Mouse (Mus musculus): ENCODE data around the gene Rdh8.

Rdh8 gene
- long read RNA-seq, experiment 1: 0 reads
- long read RNA-seq, experiment 2: 0 reads

GRCm38 (mm10) chr9:20818236-20818635 lies at the start of gene Rdh8:
Gene Rdh8 (plus strand): TSS chr9:20818503.
- intact Hi-C loops (cut with DNase I): no loop called here

DNA sequence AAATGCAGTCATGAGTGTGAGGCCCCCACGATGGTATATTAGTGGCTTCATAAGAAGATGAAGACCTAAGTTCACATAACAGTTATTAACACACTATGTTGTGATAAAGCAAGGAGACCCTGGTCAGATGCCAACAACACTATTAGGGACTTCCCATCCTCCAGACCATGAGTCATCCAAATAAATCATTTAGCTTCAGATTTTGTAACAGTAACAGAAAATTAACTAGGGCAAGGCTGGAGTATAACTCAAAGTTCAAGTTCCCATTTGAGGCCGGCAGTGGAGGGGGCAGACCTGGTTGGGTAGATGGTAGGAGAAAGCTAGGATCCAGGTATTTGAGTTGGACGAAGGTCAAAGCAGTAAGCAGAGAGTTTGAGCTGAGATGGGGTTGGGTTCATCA lies 37.0 kb upstream of the Rdh8 start:
- intact Hi-C loops (cut with DNase I): no loop called here

GRCm38 (mm10) chr9:20785055-20785454 lies 33.2 kb upstream of the Rdh8 start:
- intact Hi-C loops (cut with DNase I): no loop called here

- intact Hi-C loops (cut with DNase I): no loop called here
Observed at GRCm38 (mm10) chr9:20787992-20788391, 30.3 kb upstream of the Rdh8 start.

DNA sequence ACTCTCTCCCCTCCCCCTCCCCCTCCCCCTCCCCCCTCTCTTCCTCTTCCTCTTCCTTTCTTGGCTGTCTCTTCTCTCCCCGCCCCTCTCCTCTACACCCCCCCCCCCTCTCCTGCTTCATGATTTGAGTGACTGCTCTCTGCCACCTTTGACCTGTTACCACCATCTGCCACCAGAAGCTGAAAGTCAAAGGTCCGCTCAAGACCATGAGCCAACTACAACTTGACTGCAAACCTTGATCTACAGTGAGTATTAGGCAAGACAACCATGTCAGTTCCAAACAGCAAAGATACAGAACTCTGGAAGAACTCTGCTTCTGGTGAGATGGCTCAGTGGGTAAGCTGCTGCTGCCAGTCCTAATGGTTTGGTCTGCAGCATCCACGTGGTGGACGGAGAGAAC lies 28.7 kb upstream of the Rdh8 start:
- intact Hi-C loops (cut with DNase I): no loop called here

GRCm38 (mm10) chr9:20790345-20790744 lies 28.0 kb upstream of the Rdh8 start:
- intact Hi-C loops (cut with DNase I): no loop called here

DNA sequence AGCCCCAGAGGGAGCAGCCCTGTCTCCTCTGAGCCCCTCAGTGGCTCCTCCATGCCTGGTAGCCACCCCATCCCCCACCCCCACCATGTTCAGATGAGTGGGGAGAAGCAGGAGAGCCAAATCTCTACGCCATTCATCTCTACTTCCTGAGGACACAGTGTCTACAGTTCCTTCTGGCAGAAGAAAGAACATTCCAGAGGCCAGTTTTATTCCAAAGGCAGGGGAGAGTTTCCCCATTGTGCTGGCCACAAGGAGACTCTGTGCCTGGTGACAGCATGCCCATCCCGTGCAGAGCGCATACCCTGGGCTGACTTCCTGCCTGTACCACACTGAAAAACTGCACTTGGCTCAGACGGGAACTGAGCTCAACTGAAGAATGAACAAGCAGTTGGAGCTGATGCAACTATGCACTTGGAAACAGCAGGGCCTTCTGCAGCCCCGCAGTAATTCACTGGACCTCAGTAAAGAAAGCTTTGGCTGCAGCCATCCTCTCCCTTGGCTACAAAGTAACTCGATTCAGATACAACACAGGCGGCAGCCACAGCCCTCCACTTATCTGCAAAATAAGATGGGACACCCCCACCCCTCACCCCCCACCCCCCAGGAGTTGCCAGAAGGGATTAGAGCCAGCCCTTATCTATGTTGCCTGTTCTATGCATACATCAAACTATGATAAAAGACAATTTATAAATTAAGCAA lies 24.0 kb upstream of the Rdh8 start:
- intact Hi-C loops (cut with DNase I): no loop called here

- intact Hi-C loops (cut with DNase I): loop anchor here (5.0 kb wide), 1 partner anchor 62 kb away; no protein-coding TSS in a partner anchor
Observed at GRCm38 (mm10) chr9:20804266-20805158, 13.8 kb upstream of the Rdh8 start.

DNA sequence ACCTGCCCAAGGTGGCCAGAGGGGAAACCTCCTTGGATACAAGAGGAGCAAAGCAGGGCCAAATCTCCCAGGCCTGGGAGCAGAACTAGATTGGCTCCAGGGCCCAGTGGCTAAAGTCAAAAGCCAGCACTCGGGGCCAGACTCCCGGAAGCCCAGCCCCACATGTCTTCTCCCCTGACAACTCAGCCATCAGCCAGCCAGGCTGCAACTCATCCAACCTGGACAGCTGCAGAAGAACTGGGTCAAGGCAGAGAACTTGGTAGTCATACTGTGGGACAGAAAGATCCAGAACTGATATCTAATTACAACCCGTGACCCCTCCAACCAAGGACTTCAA lies 13.2 kb upstream of the Rdh8 start:
- intact Hi-C loops (cut with DNase I): no loop called here

- intact Hi-C loops (cut with DNase I): no loop called here
Observed at GRCm38 (mm10) chr9:20805706-20806105, 12.6 kb upstream of the Rdh8 start.

DNA sequence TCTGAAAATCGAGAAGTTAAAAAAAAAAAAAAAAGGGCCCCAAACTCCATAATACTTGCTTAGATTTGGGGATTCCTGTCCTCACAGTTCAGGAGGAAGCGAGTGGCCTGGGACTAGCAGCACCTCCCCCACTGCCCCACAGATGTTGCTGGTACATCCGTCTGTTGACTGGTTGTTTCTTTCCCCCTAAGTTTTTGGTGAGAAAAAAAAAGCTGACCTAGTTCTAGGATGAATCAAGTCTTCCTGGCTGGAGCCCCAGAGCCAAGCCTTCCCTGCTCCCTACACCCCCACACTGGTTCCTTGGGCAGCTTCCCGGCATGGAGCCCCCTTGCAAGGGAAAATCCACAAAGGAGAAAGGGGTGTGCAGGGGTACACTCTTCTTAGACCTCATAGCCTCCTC lies 8.0 kb upstream of the Rdh8 start:
- intact Hi-C loops (cut with DNase I): no loop called here

- intact Hi-C loops (cut with DNase I): no loop called here
Observed at GRCm38 (mm10) chr9:20810773-20811172, 7.5 kb upstream of the Rdh8 start.

DNA sequence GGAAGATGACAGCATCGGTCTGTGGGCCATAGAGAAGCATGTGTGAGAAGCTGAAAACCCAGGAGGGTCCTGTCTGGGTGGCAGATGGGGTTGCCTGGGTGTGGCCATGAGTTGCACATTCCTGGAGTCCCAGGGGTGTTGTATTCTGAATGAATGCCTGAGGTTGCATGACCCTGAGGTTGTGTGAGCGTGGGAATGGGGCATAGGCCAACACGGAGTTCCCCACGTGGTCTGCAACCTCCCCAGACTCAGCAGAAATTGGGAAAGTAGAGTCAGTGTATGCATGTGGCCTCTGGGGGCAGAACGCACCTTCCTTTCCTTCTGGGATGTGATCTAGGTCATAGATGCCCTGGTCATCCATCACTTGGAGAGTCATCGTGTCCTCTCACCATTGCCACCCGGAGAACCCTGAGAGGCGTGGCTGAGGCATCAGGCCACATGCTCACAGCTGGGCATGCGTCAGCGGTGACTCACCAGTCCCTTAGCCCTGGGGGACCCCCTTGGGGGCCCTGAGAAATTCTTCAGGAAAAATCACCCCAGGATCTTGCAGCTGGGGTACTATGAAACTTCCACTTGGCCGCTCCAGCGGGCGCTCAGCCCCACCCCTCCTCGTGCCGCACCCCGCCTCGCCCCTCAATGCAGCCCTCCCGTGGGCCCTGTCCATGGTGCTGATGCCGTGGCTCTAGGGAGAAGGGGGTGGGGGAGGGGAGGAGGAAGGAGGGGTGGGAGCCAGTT lies 5.6 kb upstream of the Rdh8 start:
- intact Hi-C loops (cut with DNase I): no loop called here

DNA sequence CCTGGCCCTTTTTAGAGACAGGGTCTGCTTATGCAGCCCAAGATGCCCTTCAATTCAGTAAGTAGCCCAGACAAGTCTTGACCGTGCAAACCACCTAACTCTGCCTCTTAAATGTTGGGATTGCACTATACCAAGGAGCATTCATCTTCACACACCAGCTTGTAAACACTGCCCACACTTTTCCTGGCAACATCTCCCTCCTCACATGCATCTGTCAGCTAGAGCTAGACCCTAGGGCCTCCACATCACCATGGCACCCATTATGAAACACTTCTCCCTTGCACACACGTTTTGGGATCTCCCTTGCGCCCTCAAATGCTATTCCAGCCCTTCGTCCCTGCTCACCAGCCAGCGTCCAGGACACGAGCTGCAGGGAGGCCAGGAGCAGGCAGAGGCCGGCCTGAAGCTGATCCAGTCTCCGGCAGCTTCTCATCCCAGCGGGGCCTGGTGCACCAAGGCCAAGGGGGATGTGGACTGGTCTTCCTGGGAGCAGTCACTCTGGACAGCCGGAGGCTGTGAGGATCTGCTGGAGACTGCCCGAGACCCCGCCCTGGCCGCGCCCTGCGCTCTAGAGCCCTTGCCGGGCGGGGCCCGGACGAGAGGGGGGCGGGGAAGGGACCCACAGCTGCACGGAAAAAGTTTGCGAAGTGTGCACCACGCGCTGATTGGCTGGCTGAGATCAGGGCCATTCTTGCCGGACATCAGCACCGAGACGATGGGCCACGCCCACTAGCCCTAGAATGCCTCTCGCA lies 3.6 kb upstream of the Rdh8 start, which contains the start of gene Col5a3:
Gene Col5a3, minus strand, starts transcription at position 547 of the 752 bp plus-strand sequence.
- intact Hi-C loops (cut with DNase I): no loop called here

DNA sequence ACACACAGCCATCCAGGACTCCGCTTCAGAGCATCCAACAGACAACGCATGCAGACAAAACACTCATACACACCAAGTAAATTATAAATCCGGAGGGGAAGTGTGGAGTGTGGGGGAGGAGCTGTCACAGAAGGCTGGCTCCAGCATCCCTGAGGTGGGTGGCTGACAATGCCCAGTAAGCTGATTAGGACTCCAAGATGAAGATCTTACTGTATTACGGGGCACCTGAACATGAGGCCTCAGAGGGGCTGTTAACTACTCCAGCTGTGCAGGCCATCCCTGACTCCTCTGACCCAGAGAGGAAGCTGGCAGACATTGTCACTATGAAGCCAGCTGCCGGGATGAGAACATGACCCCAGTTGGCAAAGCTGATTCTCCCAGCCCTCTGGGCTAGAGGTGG lies 1.7 kb downstream of the Rdh8 start:
- intact Hi-C loops (cut with DNase I): no loop called here

- intact Hi-C loops (cut with DNase I): no loop called here
Observed at GRCm38 (mm10) chr9:20822821-20823220, 4.5 kb downstream of the Rdh8 start.

DNA sequence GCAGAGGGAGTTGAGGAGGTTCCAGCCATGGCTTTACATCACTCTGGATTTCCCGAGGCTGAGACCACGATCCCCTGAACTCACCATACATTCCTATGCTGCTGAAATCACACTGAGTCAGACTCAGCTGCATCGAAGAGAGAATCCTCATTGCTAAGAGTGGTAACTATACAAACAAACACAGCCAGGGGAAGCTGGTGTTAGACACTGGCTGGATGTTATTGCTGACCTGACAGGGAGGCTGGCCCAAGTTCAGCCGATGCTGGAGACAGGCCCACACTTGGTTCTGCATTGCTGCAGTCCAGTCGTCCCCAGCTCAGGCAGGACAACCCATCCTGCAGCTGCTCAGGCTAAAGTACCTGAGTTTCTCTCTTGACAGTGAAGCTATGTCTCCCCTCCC lies 7.5 kb downstream of the Rdh8 start:
- intact Hi-C loops (cut with DNase I): no loop called here

GRCm38 (mm10) chr9:20828127-20828526 lies 9.8 kb downstream of the Rdh8 start:
- intact Hi-C loops (cut with DNase I): no loop called here

DNA sequence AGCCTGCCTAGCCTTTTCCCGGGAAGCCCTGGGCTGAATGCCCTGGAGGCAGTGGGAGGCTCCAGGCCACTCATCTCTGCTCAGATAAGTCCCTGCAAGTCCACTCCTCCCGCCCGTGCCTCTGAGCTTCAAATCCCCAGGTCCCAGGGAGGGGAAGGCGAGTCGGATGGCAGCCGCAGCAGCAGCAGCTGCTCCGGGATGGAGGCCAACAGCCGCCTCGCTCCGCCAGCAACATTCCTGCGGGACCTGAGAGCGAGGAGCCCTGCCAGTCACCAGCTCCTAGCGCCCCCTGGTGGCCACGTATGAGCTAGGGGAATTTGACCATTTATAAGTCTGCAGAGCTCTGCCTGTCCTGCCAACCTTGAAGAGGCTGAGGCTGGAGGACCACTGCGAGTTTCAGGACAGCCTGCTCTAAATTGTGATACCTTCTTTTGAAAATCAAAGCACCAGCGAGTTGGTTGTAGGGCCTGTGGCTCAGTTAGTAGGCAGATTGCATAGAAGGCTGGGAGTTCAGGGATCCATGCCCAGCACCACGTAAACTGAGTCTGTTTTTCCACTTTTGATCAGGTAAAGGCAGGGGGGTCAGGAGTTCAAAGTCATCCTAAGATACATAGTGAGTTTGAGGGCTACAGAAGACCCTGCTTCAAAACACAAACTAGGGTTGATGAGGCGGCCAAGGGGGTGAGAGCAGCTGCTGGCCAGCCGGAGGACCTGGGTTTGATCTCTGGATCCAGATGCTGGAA lies 12.8 kb downstream of the Rdh8 start:
- intact Hi-C loops (cut with DNase I): loop anchor here (1.0 kb wide), 1 partner anchor 91 kb away; no protein-coding TSS in a partner anchor

DNA sequence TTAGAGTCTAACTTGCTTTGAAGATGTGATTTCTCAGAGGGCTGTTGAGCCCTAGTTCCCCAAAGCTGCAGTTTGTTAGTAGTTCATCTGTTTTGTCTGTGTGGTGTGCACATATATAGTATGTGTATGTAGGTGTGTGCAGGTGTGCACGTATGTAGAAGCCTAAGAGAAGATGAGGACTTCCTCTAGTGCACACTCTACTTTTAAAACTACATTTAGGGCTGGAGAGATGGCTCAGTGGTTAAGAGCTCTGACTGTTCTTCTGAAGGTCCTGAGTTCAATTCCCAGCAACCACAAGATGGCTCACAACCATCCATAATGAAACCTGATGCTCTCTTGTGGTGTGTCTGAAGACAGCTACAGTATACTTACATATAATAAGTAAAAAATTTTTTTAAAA lies 16.6 kb downstream of the Rdh8 start:
- intact Hi-C loops (cut with DNase I): no loop called here

Data from adrenal gland (tissue).